Mouse (Mus musculus) MEL (cell line): Measurements from ENCODE around the gene Glt28d2. TPM values are rescaled to one million over a fixed set of nuclear protein-coding genes. Genes with fewer than 3 reads are reported as not detected.

Experiments used
- DNase-seq: peaks from one replicate; pipeline ENCODE4 v3.0.0; 2011; ENCODE audit warnings: low read depth, low spot score
- H3K27ac ChIP-seq: 2 replicates; pipeline ENCODE4 v1.5.1; 2012; ENCODE audit warnings: low read depth, mild to moderate bottlenecking, control low read depth, low read length, moderate library complexity; ENCODE audit not compliant: control insufficient read depth
- H3K27me3 ChIP-seq, 2 experiments: fragments of 150-350 bp in 1 of 2; sonication (generic) in 1 of 2; 2 replicates each; pipeline ENCODE4 v1.6.1; 2012; ENCODE audit warnings: low read length in 2 of 2, mild to moderate bottlenecking in 2 of 2, improper control_type of control experiment in 1 of 2, moderate library complexity in 1 of 2; ENCODE audit not compliant: insufficient read depth in 2 of 2, control insufficient read depth in 1 of 2
- H3K36me3 ChIP-seq, 2 experiments: 2 replicates each; pipeline ENCODE4 v1.6.1; 2012 to 2014; ENCODE audit warnings: low read length in 2 of 2, improper control_type of control experiment in 1 of 2, inconsistent platforms in 1 of 2, mild to moderate bottlenecking in 1 of 2; ENCODE audit not compliant: insufficient read depth in 2 of 2, control insufficient read depth in 1 of 2
- H3K4me1 ChIP-seq, 2 experiments: fragments of 150-350 bp in 1 of 2; sonication (generic) in 1 of 2; 2 replicates each; pipeline ENCODE4 v1.6.1; 2012; ENCODE audit warnings: low read length in 2 of 2, improper control_type of control experiment in 1 of 2, mild to moderate bottlenecking in 1 of 2; ENCODE audit not compliant: insufficient read depth in 2 of 2, control insufficient read depth in 1 of 2
- H3K4me3 ChIP-seq, 2 experiments: fragments of 150-350 bp in 1 of 2; sonication (generic) in 1 of 2; 2 replicates each; pipeline ENCODE4 v1.5.1; 2012; ENCODE audit warnings: low read depth in 2 of 2, low read length in 2 of 2, mild to moderate bottlenecking in 2 of 2, moderate library complexity in 2 of 2, control low read depth in 1 of 2, improper control_type of control experiment in 1 of 2; ENCODE audit not compliant: control insufficient read depth in 1 of 2, insufficient read depth in 1 of 2
- H3K79me2 ChIP-seq: 2 replicates; pipeline ENCODE4 v1.6.1; 2012; ENCODE audit warnings: mild to moderate bottlenecking, low read length, moderate library complexity; ENCODE audit not compliant: control insufficient read depth, poor library complexity, insufficient read depth
- H3K9ac ChIP-seq: 2 replicates; pipeline ENCODE4 v1.6.1; 2012; ENCODE audit warnings: low read depth, mild to moderate bottlenecking, control low read depth, low read length, moderate library complexity; ENCODE audit not compliant: control insufficient read depth, poor library complexity, severe bottlenecking
- H3K9me3 ChIP-seq: fragments of 150-350 bp; sonication (generic); replicated peaks from 2 replicates; pipeline ENCODE4 v1.6.1; 2012; ENCODE audit warnings: mild to moderate bottlenecking, low read length, improper control_type of control experiment, moderate library complexity; ENCODE audit not compliant: insufficient read depth
- BHLHE40 ChIP-seq: IDR thresholded peaks from 2 replicates; pipeline ENCODE4 v1.6.1; 2012; ENCODE audit warnings: low read depth, mild to moderate bottlenecking, inconsistent platforms, low read length, improper control_type of control experiment, borderline replicate concordance
- CHD2 ChIP-seq: IDR thresholded peaks from 2 replicates; pipeline ENCODE4 v1.6.1; 2011; ENCODE audit warnings: low read length, improper control_type of control experiment
- CTCF ChIP-seq, 3 experiments: IDR thresholded peaks in 2 of 3; conservative IDR thresholded peaks in 1 of 3; 2 replicates each; pipeline ENCODE4 v1.5.1; 2011 to 2012; ENCODE audit warnings: low read length in 3 of 3, low read depth in 2 of 3, mild to moderate bottlenecking in 2 of 3, improper control_type of control experiment in 1 of 3, inconsistent platforms in 1 of 3, mixed read lengths in 1 of 3, moderate library complexity in 1 of 3; ENCODE audit not compliant: control insufficient read depth in 1 of 3, insufficient read depth in 1 of 3, poor library complexity in 1 of 3, severe bottlenecking in 1 of 3
- ELF1 ChIP-seq: IDR thresholded peaks from 2 replicates; pipeline ENCODE4 v1.6.1; 2014; ENCODE audit warnings: low read depth, mild to moderate bottlenecking, inconsistent platforms, low read length, improper control_type of control experiment, moderate library complexity
- GABPA ChIP-seq: IDR thresholded peaks from 2 replicates; pipeline ENCODE4 v1.6.1; 2012; ENCODE audit warnings: low read depth, mild to moderate bottlenecking, inconsistent platforms, low read length, improper control_type of control experiment, moderate library complexity
- MXI1 ChIP-seq: IDR thresholded peaks from 2 replicates; pipeline ENCODE4 v1.6.1; 2011; ENCODE audit warnings: mild to moderate bottlenecking, low read depth, low read length, improper control_type of control experiment
- MYB ChIP-seq: IDR thresholded peaks from 2 replicates; pipeline ENCODE4 v1.6.1; 2011; ENCODE audit warnings: mild to moderate bottlenecking, low read depth, low read length, improper control_type of control experiment
- MYC ChIP-seq: IDR thresholded peaks from 2 replicates; pipeline ENCODE4 v1.6.1; 2011; ENCODE audit warnings: low read depth, mild to moderate bottlenecking, low read length, improper control_type of control experiment, moderate library complexity
- NELFE ChIP-seq: IDR thresholded peaks from 2 replicates; pipeline ENCODE4 v1.6.1; 2011; ENCODE audit warnings: low read depth, low read length, improper control_type of control experiment
- NRF1 ChIP-seq: IDR thresholded peaks from 2 replicates; pipeline ENCODE4 v1.6.1; 2014; ENCODE audit warnings: low read depth, mild to moderate bottlenecking, inconsistent platforms, low read length, improper control_type of control experiment, moderate library complexity; ENCODE audit not compliant: poor library complexity, insufficient read depth, severe bottlenecking
- RAD21 ChIP-seq: IDR thresholded peaks from 2 replicates; pipeline ENCODE4 v1.6.1; 2011; ENCODE audit warnings: mild to moderate bottlenecking, low read depth, low read length, improper control_type of control experiment
- SIN3A ChIP-seq: IDR thresholded peaks from 2 replicates; pipeline ENCODE4 v1.6.1; 2012; ENCODE audit warnings: low read length, improper control_type of control experiment, inconsistent platforms
- SMC3 ChIP-seq: IDR thresholded peaks from 2 replicates; pipeline ENCODE4 v1.6.1; 2011; ENCODE audit warnings: low read depth, low read length, improper control_type of control experiment
- TAL1 ChIP-seq: IDR thresholded peaks from 2 replicates; pipeline ENCODE4 v1.6.1; 2012; ENCODE audit warnings: mild to moderate bottlenecking, inconsistent platforms, low read length, moderate library complexity, mixed read lengths
- TBP ChIP-seq: IDR thresholded peaks from 2 replicates; pipeline ENCODE4 v1.8.0; 2011; ENCODE audit warnings: low read depth, low read length, improper control_type of control experiment
- UBTF ChIP-seq: IDR thresholded peaks from 2 replicates; pipeline ENCODE4 v1.6.1; 2012; ENCODE audit warnings: low read depth, mild to moderate bottlenecking, inconsistent platforms, low read length, improper control_type of control experiment, moderate library complexity, borderline replicate concordance; ENCODE audit not compliant: insufficient read depth
- USF1 ChIP-seq: IDR thresholded peaks from 2 replicates; pipeline ENCODE4 v1.6.1; 2014; ENCODE audit warnings: low read depth, mild to moderate bottlenecking, inconsistent platforms, low read length, improper control_type of control experiment, moderate library complexity
- USF2 ChIP-seq, 2 experiments: IDR thresholded peaks; 2 replicates each; pipeline ENCODE4 v1.6.1; 2011 to 2012; ENCODE audit warnings: improper control_type of control experiment in 2 of 2, low read length in 2 of 2, borderline replicate concordance in 1 of 2, inconsistent platforms in 1 of 2, low read depth in 1 of 2, mild to moderate bottlenecking in 1 of 2; ENCODE audit not compliant: insufficient read depth in 1 of 2
- polyA plus RNA-seq, 2 experiments: library from polyadenylated mRNA; stranded (reverse) in 1 of 2; unstranded in 1 of 2; fragments of >175 nt in 1 of 2; fragments of >200 nt in 1 of 2; gene quantifications; 2 replicates each; pipeline versions ENCODE4 v1.2.1 to v1.2.4; 2012; ENCODE audit warnings: low replicate concordance in 2 of 2, low read depth in 1 of 2; ENCODE audit not compliant: insufficient read length in 2 of 2, insufficient read depth in 1 of 2, missing spikeins in 1 of 2
- total RNA-seq: library from RNA; depleted of rRNA; stranded (reverse); fragments of 300-350 nt; gene quantifications from 2 replicates; pipeline ENCODE4 v1.2.3, GENCODE M21; 2012

Glt28d2 gene
- total and polyA plus RNA-seq, 3 experiments = not detected

DNA sequence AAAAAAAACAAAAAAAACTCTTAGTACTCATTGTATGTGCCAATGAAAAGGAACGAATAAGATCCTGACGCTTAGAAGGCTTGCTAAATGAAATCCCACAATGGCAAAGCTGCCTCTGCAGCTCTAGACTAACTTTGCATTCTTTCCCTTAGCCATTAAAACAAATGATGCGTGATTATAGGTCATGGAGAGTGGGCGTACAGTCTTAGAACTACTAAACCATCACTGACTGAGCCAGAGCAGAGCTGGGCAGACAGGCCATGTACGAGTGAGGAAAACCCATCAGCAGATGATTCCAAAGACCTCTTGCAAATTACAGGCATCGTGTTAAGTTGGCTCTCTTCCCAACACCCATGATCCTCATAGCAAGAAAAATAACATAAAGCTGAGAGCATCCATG, 59.5 kb downstream of the Glt28d2 start:
- H3K36me3 ChIP-seq = no peaks in the 10 kb centered on the region

DNA sequence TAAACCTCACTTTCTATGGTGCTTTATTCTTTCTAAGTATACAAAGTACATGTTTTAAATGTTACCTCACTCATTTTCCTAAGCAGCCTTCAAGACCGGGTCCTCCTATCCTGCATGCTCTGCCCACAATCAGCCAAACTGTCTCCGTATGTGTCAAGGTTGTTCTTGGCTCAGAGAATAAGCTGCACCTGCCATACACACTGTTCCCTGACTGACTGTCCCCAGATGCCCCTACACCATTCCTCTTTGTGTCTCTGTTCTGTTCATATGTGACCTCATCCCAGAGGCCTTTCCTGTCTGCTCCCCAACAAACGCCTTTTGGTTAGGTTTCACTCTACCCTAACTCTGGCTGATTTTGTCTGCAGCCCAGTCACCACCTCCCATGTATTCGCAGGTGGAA, 60.0 kb downstream of the Glt28d2 start:
- DNase-seq = no peak
- H3K27me3 ChIP-seq = no peaks in the 10 kb centered on the region
- no peaks in the 10 kb centered on the region for H3K9me3 ChIP-seq
- no peak overlapping the region for H3K27ac ChIP-seq
- H3K4me3 ChIP-seq = no peak overlapping the region
- H3K9ac ChIP-seq = no peak overlapping the region
- no peaks in the 10 kb centered on the region for H3K4me1 ChIP-seq
- no peaks in the 10 kb centered on the region for H3K79me2 ChIP-seq
- TF ChIP-seq CHD2 = no peak
- no peak for TF ChIP-seq SIN3A
- TF ChIP-seq USF1 = no peak
- no peak for TF ChIP-seq RAD21
- no peak for TF ChIP-seq MXI1
- no peak for TF ChIP-seq BHLHE40
- TF ChIP-seq UBTF = no peak
- no peak for TF ChIP-seq SMC3
- no peak for TF ChIP-seq NELFE
- TF ChIP-seq CTCF (IDR thresholded peaks at IDR 0.05 in 2 of 3, conservative IDR thresholded peaks at IDR 0.05 in 1 of 3; ENCODE audit: control insufficient read depth in 1 of 3, insufficient read depth in 1 of 3, low read depth in 2 of 3, low read length in 3 of 3, poor library complexity in 1 of 3, severe bottlenecking in 1 of 3) = no peak
- H3K36me3 ChIP-seq = no peaks in the 10 kb centered on the region

More for the DNA sequence above, 59.5 kb downstream of the Glt28d2 start:
- no peak overlapping the region for H3K27ac ChIP-seq
- TF ChIP-seq MYC (no peak), USF1 (no peak), MYB (no peak), GABPA (no peak), TBP (no peak)
- no peaks in the 10 kb centered on the region for H3K79me2 ChIP-seq
- no peaks in the 10 kb centered on the region for H3K9me3 ChIP-seq
- H3K9ac ChIP-seq = no peak overlapping the region
- H3K4me1 ChIP-seq = no peaks in the 10 kb centered on the region
- H3K27me3 ChIP-seq = no peaks in the 10 kb centered on the region
- DNase-seq = no peak
- H3K4me3 ChIP-seq = no peak overlapping the region

DNA sequence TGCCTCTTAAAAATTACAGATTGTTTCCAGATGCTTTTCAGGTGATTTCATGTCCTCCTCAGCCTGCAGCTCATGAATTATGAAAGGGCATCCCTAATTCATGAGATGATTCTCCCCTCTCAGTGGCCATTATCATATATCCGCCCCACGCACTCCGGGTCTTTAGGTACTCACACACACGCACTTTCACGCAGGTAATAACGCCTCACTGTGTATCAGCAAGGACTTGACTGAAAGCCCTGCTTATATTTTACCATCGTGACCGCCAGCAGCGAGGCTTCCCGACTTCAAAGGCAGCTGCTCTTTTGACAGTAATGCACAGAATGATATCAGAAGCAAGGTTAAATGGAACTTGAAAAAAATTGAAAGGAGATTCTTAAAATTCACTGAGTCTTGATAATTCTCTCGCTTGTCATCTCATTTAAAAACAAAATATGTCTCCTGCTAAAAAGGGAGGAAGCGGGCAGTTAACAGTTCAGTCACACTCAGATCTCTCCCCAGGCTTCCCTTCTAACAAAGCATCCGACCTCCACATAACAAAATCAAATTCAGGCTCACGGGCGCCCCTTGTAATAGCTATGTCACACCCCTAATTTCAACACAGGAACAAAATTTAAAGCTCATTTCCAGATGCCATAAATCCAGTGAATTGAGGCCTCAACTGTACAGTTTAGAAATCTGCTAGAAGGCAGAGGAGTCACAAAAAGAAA, 66.3 kb downstream of the Glt28d2 start:
- Histone ChIP-seq H3K4me1 (no peaks in the 10 kb centered on the region), H3K36me3 (no peaks in the 10 kb centered on the region), H3K79me2 (no peaks in the 10 kb centered on the region), H3K9ac (no peak overlapping the region), H3K9me3 (no peaks in the 10 kb centered on the region), H3K27ac (no peak overlapping the region), H3K4me3 (no peak overlapping the region), H3K27me3 (no peaks in the 10 kb centered on the region; a peak in 1 of 4 replicates)
- no peak for DNase-seq
- TF ChIP-seq NRF1 (no peak), TAL1 (no peak), ELF1 (no peak), USF2 (IDR thresholded peaks at IDR 0.05; ENCODE audit: borderline replicate concordance in 1 of 2, insufficient read depth in 1 of 2, low read depth in 1 of 2, low read length in 2 of 2) (no peak)
